Mouse (Mus musculus) layer of hippocampus, postnatal 25 days (tissue): ENCODE results near the gene Hdhd3. TPM values are rescaled to one million over a fixed set of nuclear protein-coding genes. Genes with fewer than 3 reads are reported as not detected.

ENCODE experiments used
- DNase-seq, 2 experiments: peaks; one replicate each; pipeline ENCODE4 v3.0.0; 2022; ENCODE audit warnings: mixed read lengths in 2 of 2, low spot score in 1 of 2; ENCODE audit errors: extremely low spot score in 1 of 2
- total RNA-seq, 2 experiments: library from RNA; stranded (reverse); gene quantifications; 2 replicates each; pipeline ENCODE4 v1.2.3; 2021

Gene Hdhd3
- 10 to 100 TPM in 1 of 2 experiments, 1 to 10 TPM in 1; 9.4 to 10.7 TPM for total RNA-seq

- no peak for DNase-seq
Observed at GRCm38 (mm10) chr4:62503374-62503970, at the start of gene Hdhd3. Hdhd3 (minus strand) TSS chr4:62503467.

- no peak for DNase-seq
Observed at GRCm38 (mm10) chr4:62551966-62552365, 48.7 kb upstream of the Hdhd3 start.

GRCm38 (mm10) chr4:62544801-62545200, 41.5 kb upstream of the Hdhd3 start:
- no peak for DNase-seq

- no peak for DNase-seq
Observed at GRCm38 (mm10) chr4:62543782-62544181, 40.5 kb upstream of the Hdhd3 start.

GRCm38 (mm10) chr4:62541802-62542201, 38.5 kb upstream of the Hdhd3 start:
- no peak for DNase-seq

GRCm38 (mm10) chr4:62533729-62534128, 30.5 kb upstream of the Hdhd3 start:
- no peak for DNase-seq

- no peak for DNase-seq
Observed at GRCm38 (mm10) chr4:62527655-62528054, 24.4 kb upstream of the Hdhd3 start.

- no peak for DNase-seq
Observed at GRCm38 (mm10) chr4:62526256-62526655, 23.0 kb upstream of the Hdhd3 start.

GRCm38 (mm10) chr4:62525489-62525811, 22.2 kb upstream of the Hdhd3 start:
- DNase-seq: no peak

GRCm38 (mm10) chr4:62524651-62525488, 21.6 kb upstream of the Hdhd3 start, which contains the start of the genes Pole3 and 4933430I17Rik:
Pole3 (minus strand) TSS chr4:62525068.
4933430I17Rik (plus strand) TSS chr4:62525369.
- DNase-seq: peak; percentile 94 to 97

- no peak for DNase-seq
Observed at GRCm38 (mm10) chr4:62520892-62521400, 17.7 kb upstream of the Hdhd3 start.

- peak; percentile 72 to 76 for DNase-seq
Observed at GRCm38 (mm10) chr4:62519849-62520233, 16.6 kb upstream of the Hdhd3 start, which contains the start of gene Alad. Alad (minus strand) TSS chr4:62519918.

- DNase-seq: no peak
Observed at GRCm38 (mm10) chr4:62519122-62519848, 16.0 kb upstream of the Hdhd3 start.

- DNase-seq: no peak
Observed at GRCm38 (mm10) chr4:62518416-62519121, 15.3 kb upstream of the Hdhd3 start.

GRCm38 (mm10) chr4:62517538-62518415, 14.5 kb upstream of the Hdhd3 start:
- no peak for DNase-seq

GRCm38 (mm10) chr4:62517046-62517445, 13.8 kb upstream of the Hdhd3 start:
- no peak for DNase-seq

GRCm38 (mm10) chr4:62516579-62516978, 13.3 kb upstream of the Hdhd3 start:
- no peak for DNase-seq

- no peak for DNase-seq
Observed at GRCm38 (mm10) chr4:62516079-62516478, 12.8 kb upstream of the Hdhd3 start.

GRCm38 (mm10) chr4:62515490-62515889, 12.2 kb upstream of the Hdhd3 start:
- no peak for DNase-seq
